Mouse (Mus musculus): Measurements from ENCODE around the gene Lrp3. TPM values are rescaled to one million over a fixed set of nuclear protein-coding genes. Genes with fewer than 3 reads are reported as not detected.

Lrp3 gene
- polyA plus RNA-seq, 1 experiment from 2014 or later: 32.2 TPM

DNA sequence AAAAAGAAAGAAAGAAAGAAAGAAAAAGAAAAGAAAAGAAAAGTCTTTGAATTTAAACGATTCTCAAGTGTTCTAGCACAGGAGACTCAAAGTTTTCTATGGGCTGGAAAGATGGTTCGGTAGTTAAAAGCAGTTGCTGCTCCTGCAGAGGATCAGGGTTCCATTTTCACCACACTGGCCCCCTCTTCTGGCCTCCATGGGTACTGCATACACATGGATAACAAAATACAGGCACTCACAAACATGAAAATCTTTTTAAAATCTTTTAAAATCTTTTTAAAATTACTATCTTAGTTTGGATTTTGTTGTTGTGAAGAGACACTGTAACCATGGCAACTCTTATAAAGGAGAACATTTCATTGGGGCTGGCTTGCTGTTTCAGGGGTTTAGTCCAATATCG is 15.0 kb upstream of the Lrp3 start:
- Histone ChIP-seq H3K9ac (no peak overlapping the region), H3K4me1 (peaks cover 10% of the 10 kb centered on the region), H3K36me3 (replicated peaks) (no peaks in the 10 kb centered on the region), H3K4me3 (no peak overlapping the region), H3K9me3 (no peaks in the 10 kb centered on the region), H3K27ac (no peak overlapping the region), H3K27me3 (replicated peaks) (no peaks in the 10 kb centered on the region), H3K4me2 (no peak overlapping the region)
- no peak for ATAC-seq (replicated peaks)
- WGBS: 71% methylated on average over 3 of the region's 3 CpGs

DNA sequence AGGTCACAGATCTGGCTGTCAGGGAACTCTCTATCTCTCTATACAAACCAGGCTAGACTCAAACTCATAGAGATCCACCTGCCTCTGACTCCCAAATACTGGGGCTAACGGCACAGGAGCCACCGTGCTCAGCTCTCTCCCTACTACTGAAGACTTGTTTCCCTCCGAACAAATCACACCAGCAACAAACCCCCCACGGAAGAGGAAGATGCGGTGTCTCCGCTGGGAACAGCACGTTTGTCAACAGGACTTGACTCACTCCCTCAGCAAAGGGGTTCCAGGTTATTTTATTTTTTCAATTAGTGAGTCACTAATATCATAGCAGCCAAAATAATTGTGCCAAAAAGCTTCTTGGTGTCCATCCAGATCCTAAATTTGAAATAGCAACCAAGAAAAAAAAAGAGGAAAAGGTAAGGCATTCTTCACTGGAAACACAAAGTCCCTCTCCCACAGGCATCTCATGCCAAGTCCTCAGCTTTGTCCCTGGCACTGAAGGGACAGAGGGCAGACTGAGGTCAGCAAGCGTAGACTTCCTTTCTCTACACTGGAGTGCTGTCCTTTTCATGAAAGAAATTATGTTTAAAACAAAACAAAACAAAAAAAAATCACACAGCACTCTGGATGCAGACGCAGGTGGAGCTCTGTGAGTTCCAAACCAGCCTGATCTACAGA is 5.5 kb upstream of the Lrp3 start:
- Histone ChIP-seq H3K27ac (no peak overlapping the region), H3K4me1 (peaks cover 2% of the 10 kb centered on the region), H3K4me3 (no peak overlapping the region), H3K9ac (no peak overlapping the region), H3K9me3 (no peaks in the 10 kb centered on the region), H3K27me3 (replicated peaks) (no peaks in the 10 kb centered on the region), H3K4me2 (no peak overlapping the region), H3K36me3 (replicated peaks) (no peaks in the 10 kb centered on the region)
- no peak for ATAC-seq (replicated peaks)
- WGBS: 79% methylated on average over 9 of the region's 9 CpGs

DNA sequence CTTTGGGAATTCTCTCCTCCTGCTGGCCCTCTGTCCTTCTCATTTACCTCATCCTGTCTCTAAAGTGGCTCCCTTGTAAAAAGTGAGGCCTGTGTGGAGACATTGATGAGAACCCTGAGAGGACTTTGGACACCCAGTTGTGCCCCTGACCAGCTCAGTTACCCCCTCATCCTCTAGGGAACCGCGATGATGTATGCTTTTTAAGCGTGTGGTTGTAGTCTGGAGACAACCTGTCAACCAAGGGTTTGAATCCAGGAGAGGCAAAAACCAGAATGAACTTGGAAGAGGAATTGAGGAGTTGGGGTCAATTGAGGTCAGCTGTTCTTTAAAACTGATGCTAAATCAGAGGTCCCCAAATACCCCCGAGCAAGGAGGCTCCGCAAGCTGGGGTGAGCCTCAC is 433 bp upstream of the Lrp3 start:
- ATAC-seq (replicated peaks): no peak
- H3K9me3 ChIP-seq: no peaks in the 10 kb centered on the region
- peaks cover 22% of the 10 kb centered on the region for H3K4me1 ChIP-seq
- peaks cover 2% of the 10 kb centered on the region; the same call in 1 of the 2 replicates for H3K36me3 ChIP-seq (replicated peaks)
- WGBS: 43% methylated on average over 5 of the region's 5 CpGs
- H3K9ac ChIP-seq: peak overlapping the region; percentile 77
- H3K4me2 ChIP-seq: peak overlapping the region; percentile 60
- peak overlapping the region; percentile 92 for H3K27ac ChIP-seq
- H3K27me3 ChIP-seq (replicated peaks): no peaks in the 10 kb centered on the region
- H3K4me3 ChIP-seq: peak overlapping the region; percentile 57

GRCm38 (mm10) chr7:35214442-35215222 is 666 bp downstream of the Lrp3 start:
- 2% methylated on average over 51 of the region's 79 CpGs for WGBS

GRCm38 (mm10) chr7:35211791-35212190 is 3.5 kb downstream of the Lrp3 start:
- WGBS: 92% methylated on average over 4 of the region's 4 CpGs
- Histone ChIP-seq H3K4me3 (no peak overlapping the region), H3K9me3 (no peaks in the 10 kb centered on the region), H3K27me3 (replicated peaks) (no peaks in the 10 kb centered on the region), H3K9ac (no peak overlapping the region), H3K4me1 (peaks cover 22% of the 10 kb centered on the region), H3K4me2 (no peak overlapping the region), H3K36me3 (replicated peaks) (peaks cover 14% of the 10 kb centered on the region), H3K27ac (no peak overlapping the region)
- ATAC-seq (replicated peaks): no peak

More at GRCm38 (mm10) chr7:35214442-35215222, 666 bp downstream of the Lrp3 start:
- Histone ChIP-seq H3K4me2 (peak overlapping the region; percentile 60), H3K4me3 (peak overlapping the region; percentile 57), H3K27me3 (replicated peaks) (no peaks in the 10 kb centered on the region), H3K27ac (peak overlapping the region; percentile 92), H3K9ac (peak overlapping the region; percentile 77), H3K4me1 (peaks cover 22% of the 10 kb centered on the region), H3K36me3 (replicated peaks) (peaks cover 9% of the 10 kb centered on the region), H3K9me3 (no peaks in the 10 kb centered on the region)
- peak; percentile 62 for ATAC-seq (replicated peaks)

- peaks cover 57% of the 10 kb centered on the region for H3K36me3 ChIP-seq (replicated peaks)
- no peaks in the 10 kb centered on the region for H3K4me1 ChIP-seq
- no peaks in the 10 kb centered on the region for H3K9me3 ChIP-seq
- no peak overlapping the region for H3K27ac ChIP-seq
- H3K4me2 ChIP-seq: no peak overlapping the region
- H3K27me3 ChIP-seq (replicated peaks): no peaks in the 10 kb centered on the region
- no peak for ATAC-seq (replicated peaks)
- no peak overlapping the region for H3K4me3 ChIP-seq
- no peak overlapping the region for H3K9ac ChIP-seq
These were observed 15.5 kb downstream of the Lrp3 start for GRCm38 (mm10) chr7:35199755-35200154.

GRCm38 (mm10) chr7:35198981-35199754 is 16.1 kb downstream of the Lrp3 start:
- H3K4me2 ChIP-seq: no peak overlapping the region
- no peaks in the 10 kb centered on the region for H3K9me3 ChIP-seq
- 89% methylated on average over 12 of the region's 12 CpGs for WGBS
- no peak overlapping the region for H3K27ac ChIP-seq
- peaks cover 51% of the 10 kb centered on the region for H3K36me3 ChIP-seq (replicated peaks)
- H3K4me1 ChIP-seq: no peaks in the 10 kb centered on the region
- ATAC-seq (replicated peaks): no peak
- H3K27me3 ChIP-seq (replicated peaks): no peaks in the 10 kb centered on the region
- no peak overlapping the region for H3K9ac ChIP-seq
- H3K4me3 ChIP-seq: no peak overlapping the region

DNA sequence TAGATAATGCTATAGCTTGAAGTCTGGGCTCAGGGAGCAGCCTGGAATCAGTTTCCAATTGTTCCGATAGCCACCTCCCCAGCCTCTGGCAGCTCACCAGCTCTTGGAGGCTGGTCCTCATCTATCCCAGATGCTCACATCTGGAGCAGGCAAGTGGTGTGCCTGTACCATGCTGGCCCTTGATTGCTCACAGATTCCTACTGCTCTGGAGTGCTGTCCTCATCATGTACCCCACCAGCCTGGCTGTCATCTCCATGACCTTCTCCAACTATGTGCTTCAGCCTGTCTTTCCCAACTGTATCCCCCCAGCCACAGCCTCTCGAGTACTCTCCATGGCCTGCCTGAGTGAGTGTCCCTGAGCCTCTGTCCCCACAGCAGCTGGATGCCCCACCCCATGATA is 18.3 kb downstream of the Lrp3 start:
- Histone ChIP-seq H3K4me1 (no peaks in the 10 kb centered on the region), H3K9me3 (no peaks in the 10 kb centered on the region), H3K27me3 (replicated peaks) (no peaks in the 10 kb centered on the region), H3K4me2 (no peak overlapping the region), H3K27ac (no peak overlapping the region), H3K9ac (no peak overlapping the region), H3K4me3 (no peak overlapping the region), H3K36me3 (replicated peaks) (peaks cover 30% of the 10 kb centered on the region)
- WGBS: 78% methylated on average over 2 of the region's 2 CpGs
- ATAC-seq (replicated peaks): no peak

DNA sequence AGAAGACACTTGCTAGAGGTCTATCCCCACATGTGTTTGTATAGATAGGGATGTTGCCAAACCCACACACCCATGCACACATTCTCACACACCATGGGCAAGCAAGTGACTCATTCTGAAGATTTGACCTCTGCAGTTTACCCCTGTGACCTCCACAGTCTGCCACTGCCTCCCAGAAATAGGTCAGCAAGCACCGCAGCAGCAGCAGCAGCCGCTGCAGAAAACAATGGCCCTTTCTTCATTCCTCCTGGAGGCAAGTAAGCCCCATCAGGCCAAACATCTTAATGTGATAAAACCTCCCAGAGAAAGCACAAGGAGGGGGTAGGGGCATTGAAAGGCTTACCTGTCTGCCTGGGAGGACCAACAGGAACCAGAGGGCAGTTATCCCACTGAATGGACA is 24.0 kb downstream of the Lrp3 start:
- Histone ChIP-seq H3K27ac (no peak overlapping the region), H3K9ac (no peak overlapping the region), H3K4me3 (no peak overlapping the region), H3K9me3 (no peaks in the 10 kb centered on the region), H3K4me1 (peaks cover 2% of the 10 kb centered on the region), H3K4me2 (no peak overlapping the region), H3K27me3 (replicated peaks) (peaks cover 23% of the 10 kb centered on the region), H3K36me3 (replicated peaks) (no peaks in the 10 kb centered on the region)
- WGBS: 2% methylated on average over 2 of the region's 2 CpGs
- ATAC-seq (replicated peaks): no peak

DNA sequence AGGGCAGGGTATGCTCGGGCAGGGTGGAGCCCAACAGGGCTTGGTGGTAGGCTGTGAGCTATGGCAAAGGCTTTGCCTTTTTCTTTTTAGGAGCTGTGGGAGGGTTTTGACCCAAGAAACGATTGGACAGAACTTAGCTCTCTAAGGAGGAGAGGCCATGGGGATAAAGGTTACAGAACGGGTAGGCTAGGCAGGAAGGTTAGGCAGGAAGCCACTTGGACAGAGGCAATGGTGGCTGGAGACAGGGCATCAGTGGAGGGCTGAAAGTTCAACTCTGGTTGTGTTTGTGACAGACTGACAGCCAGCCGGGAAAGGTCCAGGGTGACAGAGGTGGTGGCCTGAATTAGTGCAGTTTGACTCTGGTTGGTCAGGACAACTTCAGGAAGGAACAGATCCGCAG is 25.6 kb downstream of the Lrp3 start:
- H3K36me3 ChIP-seq (replicated peaks): no peaks in the 10 kb centered on the region
- H3K9me3 ChIP-seq: no peaks in the 10 kb centered on the region
- WGBS: 72% methylated on average over 5 of the region's 5 CpGs
- no peak overlapping the region for H3K4me3 ChIP-seq
- no peak overlapping the region for H3K4me2 ChIP-seq
- no peak for ATAC-seq (replicated peaks)
- H3K4me1 ChIP-seq: peaks cover 17% of the 10 kb centered on the region
- no peak overlapping the region for H3K9ac ChIP-seq
- H3K27me3 ChIP-seq (replicated peaks): peaks cover 39% of the 10 kb centered on the region
- no peak overlapping the region for H3K27ac ChIP-seq

GRCm38 (mm10) chr7:35185889-35186569 is 29.3 kb downstream of the Lrp3 start, which contains the start of gene Slc7a10:
Gene Slc7a10, plus strand, starts transcription at chr7:35186385.
- under 1% methylated on average over 43 of the region's 43 CpGs for WGBS
- Histone ChIP-seq H3K27ac (no peak within 1 kb of the TSS), H3K4me3 (peak within 1 kb of the TSS; percentile 32), H3K4me2 (peak within 1 kb of the TSS; percentile 56), H3K27me3 (replicated peaks) (peaks cover 46% of the 10 kb centered on the region), H3K9ac (peak within 1 kb of the TSS; percentile 25; the same call in 1 of the 2 replicates), H3K9me3 (no peaks in the 10 kb centered on the region), H3K4me1 (peaks cover 17% of the 10 kb centered on the region), H3K36me3 (replicated peaks) (no peaks in the 10 kb centered on the region)
- ATAC-seq (replicated peaks): peak; percentile 43
